Mouse (Mus musculus) liver, adult (tissue): Measurements from ENCODE around the gene BC034090.

Experiments
- GATA4 ChIP-seq: IDR thresholded peaks from 2 replicates; pipeline ENCODE4 v1.6.1; 2014; ENCODE audit warnings: mild to moderate bottlenecking, low read length; ENCODE audit not compliant: insufficient replicate concordance

BC034090 gene

DNA sequence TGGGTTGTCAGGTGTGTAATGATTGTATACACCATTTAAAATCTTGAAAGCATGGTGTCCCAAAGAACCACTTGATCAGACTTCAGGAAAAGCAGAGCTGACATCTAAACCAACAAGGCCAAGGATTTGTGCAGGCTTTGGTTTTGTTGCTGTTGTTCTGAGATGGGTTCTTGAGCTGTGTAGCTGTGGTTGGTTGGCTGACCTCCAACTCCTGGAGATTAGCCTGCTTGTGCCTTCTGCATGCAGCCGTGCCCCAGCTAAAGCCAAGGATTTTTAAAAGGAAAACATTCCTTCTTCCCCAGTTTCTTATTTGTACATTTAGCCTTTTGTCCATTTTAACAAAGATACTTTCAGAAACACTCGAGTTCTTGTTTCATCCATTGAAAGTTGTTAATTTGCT is 52.6 kb downstream of the BC034090 start:
- no peak for TF ChIP-seq GATA4

DNA sequence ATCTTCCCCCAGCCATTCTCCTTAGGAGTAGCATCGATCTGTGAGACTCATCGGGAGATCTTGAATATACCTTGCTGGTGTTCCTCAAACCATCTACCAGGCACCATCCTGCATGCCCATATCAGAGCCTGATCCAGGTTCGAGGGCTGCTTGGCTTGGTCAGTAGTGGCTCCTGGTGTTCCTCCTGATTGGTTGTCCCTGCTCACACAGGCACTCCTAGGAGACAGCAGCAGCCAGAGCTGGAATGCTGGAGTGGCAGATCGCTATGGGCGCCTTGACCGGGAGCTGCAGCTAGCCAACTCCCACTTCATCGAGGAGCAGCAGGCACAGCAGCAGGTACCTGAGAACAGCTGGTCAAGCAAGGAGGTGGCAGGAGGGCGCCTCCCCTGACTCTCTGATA is 53.0 kb downstream of the BC034090 start:
- no peak for TF ChIP-seq GATA4

DNA sequence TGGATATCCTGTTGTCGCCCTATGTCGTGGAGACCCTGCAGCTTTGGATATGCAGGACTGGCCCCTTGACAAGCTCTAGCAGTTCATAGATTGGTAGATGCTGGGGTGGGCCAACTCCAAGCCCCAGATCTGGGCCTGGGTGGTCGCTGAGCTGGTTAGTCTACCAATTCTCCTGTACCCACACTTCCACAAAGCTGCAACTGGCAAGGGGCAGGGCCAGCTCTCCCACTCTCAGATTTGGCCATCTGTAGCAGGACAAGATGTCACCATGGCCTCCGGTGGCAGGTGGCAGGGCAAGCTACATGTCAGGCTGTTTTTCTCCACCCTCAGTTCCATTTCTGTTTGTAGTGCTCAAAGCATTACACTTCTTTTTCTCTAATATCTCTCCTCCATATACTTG is 55.6 kb downstream of the BC034090 start:
- no peak for TF ChIP-seq GATA4

DNA sequence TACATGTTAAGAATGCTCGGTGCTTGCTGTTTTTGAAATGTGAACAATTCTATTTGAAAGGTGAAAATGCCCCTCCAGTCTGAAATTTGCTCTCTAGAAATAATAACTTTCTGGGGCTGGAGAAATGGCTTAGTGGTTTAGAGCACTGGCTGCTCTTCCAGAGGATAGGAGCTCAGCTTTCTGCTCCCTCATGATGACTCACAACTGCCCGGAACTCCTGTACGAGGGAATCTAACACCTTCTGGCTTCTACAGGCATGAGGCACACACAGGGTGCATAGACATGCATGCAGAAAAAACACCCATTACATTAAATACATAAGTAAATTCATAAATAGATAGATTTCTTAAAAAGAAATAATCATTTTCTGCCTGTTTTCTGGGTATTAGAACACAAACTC is 60.1 kb downstream of the BC034090 start:
- TF ChIP-seq GATA4, result no peak

DNA sequence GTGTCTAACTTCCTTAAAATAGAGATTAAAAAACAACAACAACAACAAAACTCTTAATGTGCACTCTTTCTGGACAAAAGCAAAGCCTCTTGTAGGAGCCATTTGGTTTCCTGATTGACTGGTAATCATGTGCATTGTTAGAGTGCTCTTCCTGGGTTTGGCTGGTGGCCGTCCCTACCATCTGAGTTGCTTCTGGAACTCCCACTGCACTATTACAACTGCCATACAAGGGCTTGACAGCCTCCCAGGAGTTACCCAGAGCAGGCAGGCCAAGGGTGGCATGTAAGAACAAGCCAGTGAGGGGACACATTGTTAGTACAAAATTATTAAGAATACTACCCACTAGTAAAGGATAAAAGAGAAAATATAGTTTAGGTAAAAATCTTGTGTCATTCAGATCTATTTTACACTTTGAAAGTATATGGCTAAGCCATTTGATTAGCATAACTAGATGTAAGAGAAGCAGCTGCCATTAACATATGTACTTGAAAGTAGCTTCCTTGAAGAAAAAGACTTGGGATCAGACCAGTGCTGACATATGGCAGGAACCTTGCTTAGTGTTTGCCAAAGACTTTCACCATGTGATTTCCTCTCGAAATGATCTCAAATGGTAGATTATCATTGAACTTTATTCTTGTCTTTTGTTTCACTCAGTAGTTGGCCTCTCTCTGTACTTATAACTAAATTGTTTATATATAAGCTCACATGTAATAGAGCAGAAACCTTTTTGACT is 65.9 kb downstream of the BC034090 start:
- no peak for TF ChIP-seq GATA4

DNA sequence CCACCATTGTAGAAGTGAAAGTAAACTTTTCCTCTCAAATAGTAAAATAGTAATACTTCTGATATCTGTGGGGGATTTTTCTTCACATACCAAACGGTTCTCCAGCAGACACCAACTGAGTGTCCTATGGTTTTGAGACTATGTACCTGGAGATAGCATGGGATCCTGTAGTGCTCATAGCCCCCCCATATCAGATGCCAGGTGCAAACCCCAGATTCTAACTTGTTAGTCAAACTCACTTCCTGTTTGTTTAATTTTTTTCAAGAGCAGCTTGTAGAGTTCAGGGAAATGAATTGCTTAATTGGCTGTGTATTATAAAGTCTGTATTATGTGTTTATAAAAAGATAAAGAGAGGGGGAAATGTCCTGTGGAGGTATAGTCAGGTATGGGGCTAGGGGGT is 69.8 kb downstream of the BC034090 start:
- TF ChIP-seq GATA4, result no peak

DNA sequence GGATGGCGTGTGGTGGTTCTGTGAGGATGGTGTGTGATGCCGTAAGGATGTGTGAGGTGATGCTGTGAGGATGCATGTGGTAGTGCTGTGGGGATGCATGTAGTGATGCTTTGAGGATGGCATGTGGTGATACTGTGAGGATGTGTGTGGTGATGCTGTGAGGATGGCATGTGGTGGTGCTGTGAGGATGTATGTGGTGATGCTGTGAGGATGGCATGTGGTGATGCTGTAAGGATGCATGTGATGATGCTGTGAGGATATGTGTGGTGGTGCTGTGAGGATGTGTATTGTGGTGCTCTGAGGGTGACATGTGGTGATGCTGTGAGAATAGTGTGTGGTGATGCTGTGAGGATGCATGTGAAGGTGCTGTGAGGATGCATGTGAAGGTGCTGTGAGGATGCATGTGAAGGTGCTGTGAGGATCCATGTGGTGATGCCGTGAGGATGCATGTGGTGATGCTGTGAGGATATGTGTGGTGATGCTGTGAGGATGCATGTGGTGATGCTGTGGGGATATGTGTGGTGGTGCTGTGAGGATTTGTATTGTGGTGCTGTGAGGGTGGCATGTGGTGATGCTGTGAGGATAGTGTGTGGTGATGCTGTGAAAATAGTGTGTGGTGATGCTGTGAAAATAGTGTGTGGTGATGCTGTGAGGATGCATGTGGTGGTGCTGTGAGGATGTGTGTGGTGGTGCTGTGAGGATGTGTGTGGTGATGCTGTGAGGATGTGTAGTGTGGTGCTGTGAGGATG is 71.2 kb downstream of the BC034090 start:
- no peak for TF ChIP-seq GATA4

DNA sequence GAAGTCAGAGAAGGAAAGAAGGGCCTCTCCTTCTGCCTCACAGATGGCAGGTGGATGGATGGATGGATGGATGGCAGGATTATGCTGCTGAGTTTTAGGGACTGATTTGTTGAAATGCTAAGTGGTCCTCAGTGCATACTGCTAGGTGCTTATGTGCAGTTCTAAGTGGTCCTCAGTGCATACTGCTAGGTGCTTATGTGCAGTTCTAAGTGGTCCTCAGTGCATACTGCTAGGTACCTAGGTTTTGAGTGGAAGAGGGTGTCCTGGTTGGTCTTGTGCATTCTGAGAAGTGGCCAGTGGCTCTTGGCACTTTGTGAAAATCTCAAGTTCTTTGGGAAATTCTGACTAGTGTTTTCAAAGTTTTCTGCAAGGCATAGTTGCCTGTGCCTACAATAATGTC is 74.3 kb downstream of the BC034090 start:
- no peak for TF ChIP-seq GATA4

DNA sequence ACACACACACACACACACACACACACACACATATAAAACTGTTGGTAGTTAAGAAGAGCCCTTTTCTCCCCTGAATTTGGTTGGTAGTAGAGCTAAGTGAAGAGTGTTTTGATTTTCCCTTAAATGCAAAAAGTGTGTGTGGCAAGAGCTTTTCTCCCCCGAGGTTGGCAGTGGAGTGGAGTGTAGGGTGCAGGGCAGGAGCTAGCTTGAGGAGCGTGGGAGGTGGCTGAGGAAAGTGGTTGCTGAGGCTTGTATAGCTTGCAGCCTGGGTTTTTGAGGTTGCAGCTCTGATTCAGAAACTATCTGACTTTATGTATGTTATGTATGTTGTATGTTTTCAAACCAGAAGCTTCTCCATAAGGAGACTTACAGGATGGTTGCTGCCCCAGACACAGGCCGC is 76.8 kb downstream of the BC034090 start:
- TF ChIP-seq GATA4, result no peak
